Mouse (Mus musculus) megakaryocyte, adult 5-6 weeks (primary cell): ENCODE measurements around the gene Sec22c. TPM values are rescaled to one million over a fixed set of nuclear protein-coding genes. Genes with fewer than 3 reads are reported as not detected.

Source experiments
- ATAC-seq: 2 replicates; pipeline ENCODE4 v1.8.0; 2016; ENCODE audit warnings: mild to moderate bottlenecking, inconsistent platforms; ENCODE audit not compliant: poor library complexity, severe bottlenecking
- total RNA-seq, 2 experiments: library from RNA; stranded (forward) in 1 of 2; stranded (reverse) in 1 of 2; fragments of 153-499, 151-499 nt in 1 of 2; fragments of 221-1000, 200-1000 nt in 1 of 2; gene quantifications; 2 replicates each; pipeline versions ENCODE4 v1.2.3 to v1.2.4; 2015 to 2017

Sec22c gene
- total RNA-seq (2015), result 5.9 and 8.6 TPM in 2 replicates
- 4.4 and 5.2 TPM in 2 replicates for total RNA-seq (2017)

DNA sequence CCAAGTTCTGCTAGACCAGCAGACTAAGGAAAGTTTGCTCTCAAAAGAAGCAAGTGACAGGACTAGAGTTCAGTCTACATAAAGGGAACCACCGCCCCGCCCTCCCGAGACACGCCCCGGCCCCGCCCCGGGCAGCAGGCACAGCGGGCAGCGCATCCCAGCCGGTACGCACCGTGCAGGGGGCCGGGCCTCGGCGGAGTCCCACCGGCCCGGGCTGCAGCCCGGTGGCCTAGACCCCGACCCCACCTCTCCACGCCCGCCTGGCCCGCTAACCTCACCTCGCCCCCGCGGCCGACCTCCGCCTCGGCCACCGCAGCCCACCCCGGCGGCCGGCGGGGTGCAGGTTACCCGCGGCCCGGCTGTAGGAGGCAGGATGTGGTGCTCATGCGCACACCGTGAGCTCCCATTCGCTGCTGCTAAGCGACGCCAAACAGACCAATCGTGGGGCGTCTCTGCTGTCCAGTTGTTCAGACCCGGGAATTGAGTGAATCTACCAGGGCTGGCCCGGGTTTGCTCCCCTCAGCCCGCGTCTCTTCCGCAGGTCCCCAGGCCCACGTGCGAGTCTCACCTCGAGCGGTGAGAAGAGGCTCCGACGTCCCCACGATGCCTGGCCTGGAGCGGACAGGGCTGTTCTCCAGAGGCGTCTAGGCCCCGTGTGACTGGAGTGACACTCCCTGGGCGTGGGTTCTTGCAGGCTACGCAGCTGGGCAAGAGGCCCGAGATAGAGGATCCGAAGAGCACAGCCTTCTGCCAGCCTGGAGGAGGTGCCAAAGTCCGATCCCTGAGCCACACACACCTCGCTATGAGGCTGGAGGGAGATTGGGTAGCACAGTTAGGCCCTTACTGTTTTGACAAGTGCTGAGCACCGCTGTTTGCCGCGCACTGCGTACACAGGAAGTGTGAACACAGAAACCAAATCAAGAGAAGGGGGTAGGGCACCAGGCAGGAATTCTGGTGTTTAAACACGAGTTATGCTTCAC lies at the start of gene Sec22c:
Gene Sec22c, minus strand, starts transcription at position 845 of the 980 bp plus-strand sequence.
- ATAC-seq, result peak; percentile 69

GRCm38 (mm10) chr9:121754624-121755023 lies 49.3 kb upstream of the Sec22c start:
- no peak for ATAC-seq

DNA sequence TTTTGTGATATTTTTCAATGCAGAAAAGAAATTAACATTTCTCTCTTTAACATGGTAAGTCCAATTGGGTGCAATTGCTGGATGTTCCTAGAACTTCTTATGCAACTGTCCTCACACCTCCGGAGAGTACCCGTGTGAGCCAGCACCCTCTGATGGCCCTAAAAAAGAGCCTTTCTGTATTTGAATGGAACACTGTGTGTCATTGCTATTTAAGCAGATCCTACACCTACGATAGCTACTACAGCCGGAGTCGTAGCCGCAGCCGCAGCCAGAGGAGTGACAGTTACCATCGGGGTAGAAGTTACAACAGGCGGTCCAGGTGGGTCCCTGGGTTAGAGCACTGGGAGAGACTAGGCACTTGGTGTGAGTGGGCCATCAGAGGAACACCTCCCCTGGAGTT lies 47.5 kb upstream of the Sec22c start:
- ATAC-seq, result no peak

- no peak for ATAC-seq
Observed at GRCm38 (mm10) chr9:121744051-121744450, 38.8 kb upstream of the Sec22c start.

GRCm38 (mm10) chr9:121741168-121741567 lies 35.9 kb upstream of the Sec22c start:
- ATAC-seq, result no peak

DNA sequence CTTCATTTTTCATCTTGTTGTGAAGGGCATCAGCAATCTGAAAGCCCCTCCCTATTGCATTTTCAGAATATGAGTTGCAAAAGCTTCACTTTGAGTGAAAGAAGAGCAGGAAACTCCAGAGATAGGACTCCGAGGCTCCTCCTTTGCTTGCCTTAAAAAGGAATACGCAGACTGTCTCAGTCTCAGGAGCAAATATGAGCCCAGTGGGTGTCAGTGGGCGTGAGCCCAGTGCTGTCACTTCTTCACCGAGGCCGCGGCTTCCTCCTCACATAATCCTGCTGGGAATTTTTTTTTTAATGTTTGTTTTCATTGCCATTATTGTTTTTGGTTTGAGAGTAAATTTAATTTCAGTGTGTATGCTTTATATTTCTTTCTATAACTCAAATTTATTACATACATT lies 35.2 kb upstream of the Sec22c start:
- no peak for ATAC-seq

- ATAC-seq, result peak; percentile 34
Observed at GRCm38 (mm10) chr9:121719347-121720331, 14.3 kb upstream of the Sec22c start.

DNA sequence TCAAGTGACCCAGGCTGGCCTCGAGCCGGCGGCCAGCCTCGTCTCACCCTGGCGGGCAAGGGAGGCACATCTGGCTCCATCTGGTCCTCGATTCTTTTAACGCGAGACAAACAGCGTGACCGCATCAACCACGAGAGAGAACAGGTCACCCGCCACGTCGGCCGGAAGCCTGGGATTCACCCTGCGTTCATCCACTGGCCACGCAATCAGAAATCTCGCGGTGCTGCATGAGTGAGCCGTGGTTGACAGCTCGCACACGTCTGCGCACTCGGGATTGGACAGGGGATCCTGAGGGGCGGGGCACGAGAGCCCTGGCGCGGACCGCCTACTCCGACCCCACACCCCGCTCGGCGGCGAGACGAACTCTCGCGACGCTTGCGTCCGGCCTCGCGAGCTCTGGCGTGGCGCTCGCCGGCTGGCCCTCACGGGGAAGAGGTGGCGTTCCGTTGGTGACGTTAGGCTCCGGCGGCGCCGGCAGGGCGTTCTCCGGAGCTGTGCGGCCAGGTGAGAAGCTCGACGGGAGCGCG lies 13.6 kb upstream of the Sec22c start, which contains the start of gene Nktr:
Gene Nktr, plus strand, starts transcription at position 378 of the 527 bp plus-strand sequence.
- peak; percentile 92 for ATAC-seq

GRCm38 (mm10) chr9:121718070-121718705 lies 12.9 kb upstream of the Sec22c start:
- peak; percentile 20 for ATAC-seq

- no peak for ATAC-seq
Observed at GRCm38 (mm10) chr9:121717048-121717447, 11.8 kb upstream of the Sec22c start.

DNA sequence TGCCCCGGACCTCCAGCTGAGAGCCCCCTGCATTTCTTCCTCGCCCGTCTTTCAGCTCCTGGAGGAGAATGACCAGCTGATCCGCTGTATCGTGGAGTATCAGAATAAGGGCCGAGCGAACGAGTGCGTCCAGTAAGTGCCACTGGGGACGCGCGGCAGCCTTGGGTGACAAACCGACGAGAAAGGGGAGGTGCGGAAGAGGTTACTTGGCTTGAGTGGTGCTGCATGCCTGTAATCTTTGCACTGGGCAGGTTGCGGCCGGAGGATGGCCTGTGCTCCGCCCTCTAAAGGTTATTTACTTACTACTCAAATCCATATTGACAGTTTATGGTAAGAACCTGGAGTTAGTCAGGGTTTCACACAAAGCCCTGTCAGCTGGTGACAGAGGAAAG lies 5.3 kb upstream of the Sec22c start:
- peak; percentile 41 for ATAC-seq

GRCm38 (mm10) chr9:121709898-121710583 lies 4.8 kb upstream of the Sec22c start, which contains the start of gene Ss18l2:
Ss18l2 (plus strand) TSS chr9:121710329.
- ATAC-seq, result peak; percentile 85

DNA sequence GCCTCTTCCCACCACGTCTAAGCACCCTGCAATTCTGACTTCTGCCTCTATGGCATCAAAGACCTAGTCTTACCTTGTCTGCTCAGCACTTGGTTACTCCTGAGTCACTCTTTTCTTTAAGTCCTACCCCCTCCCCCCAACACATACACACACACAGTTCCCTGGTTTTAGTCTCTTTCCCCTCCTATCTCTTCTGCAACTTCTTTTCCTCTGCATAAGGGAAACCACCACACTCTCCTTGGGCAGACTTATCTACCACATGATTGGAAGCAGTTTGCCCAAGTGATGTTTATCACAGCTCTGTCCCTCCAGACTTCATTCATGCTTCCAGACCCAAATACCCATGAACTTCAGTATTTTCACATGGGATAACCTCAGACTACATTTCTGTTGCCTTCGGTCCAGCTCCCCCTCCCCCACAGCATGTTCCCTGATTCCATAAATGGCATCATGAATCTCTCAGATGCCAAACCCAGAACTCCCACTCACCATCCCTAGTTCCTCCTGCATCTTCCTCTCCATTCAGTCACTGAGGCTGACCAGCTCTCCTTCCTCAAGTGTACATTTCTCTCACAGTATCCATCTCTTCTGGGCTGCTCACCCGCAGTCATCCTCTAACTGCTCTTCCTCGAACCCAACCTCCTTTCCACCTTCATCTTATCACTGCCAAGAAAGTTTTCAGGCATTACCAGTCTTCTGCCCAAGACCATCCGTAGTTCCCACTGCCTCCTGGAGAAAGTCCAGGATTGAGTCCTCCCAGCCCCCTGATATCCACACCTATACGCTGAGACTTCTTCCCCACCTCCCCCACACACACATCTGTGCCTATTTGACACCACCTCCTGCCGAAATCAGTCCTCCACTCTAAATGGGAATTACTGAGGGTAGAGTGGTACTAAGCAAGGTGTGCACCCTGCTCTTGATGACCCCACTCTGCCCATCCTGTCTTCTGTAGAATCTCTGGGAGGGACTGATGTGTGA lies 3.5 kb upstream of the Sec22c start:
- ATAC-seq, result no peak

GRCm38 (mm10) chr9:121707801-121708200 lies 2.5 kb upstream of the Sec22c start:
- no peak for ATAC-seq

DNA sequence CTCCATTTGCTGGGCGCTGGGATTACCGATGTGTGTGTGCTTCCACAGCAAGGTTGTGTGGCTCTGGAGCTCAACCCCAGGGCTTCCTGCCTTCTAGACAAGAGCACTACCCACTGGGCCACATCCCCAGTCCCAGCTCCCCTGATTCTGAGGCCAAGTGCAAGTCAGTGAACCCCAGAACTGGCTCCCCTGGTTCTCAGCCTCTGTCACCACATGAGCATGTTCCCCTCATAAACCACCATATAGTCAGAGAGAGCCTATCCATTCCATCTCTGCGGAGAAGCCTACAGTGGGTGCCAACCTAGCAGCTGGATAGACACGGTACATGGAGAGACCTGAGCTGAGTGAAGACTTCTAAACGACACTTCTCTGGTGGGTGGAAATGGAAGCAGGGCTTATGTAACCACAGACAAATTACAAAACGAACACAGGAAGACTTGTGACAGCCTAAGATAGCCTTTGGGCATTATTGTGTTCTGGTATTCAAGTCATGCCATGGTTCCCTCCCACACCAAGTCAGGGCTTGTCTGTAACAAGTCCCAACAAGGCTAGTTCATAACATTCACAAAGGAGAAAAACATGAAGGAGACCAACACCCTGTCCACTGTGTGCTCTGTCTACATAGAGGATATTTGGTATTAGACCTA lies 862 bp upstream of the Sec22c start:
- peak; percentile 19 for ATAC-seq

- peak; percentile 8 for ATAC-seq
Observed at GRCm38 (mm10) chr9:121704261-121704645, 1.0 kb downstream of the Sec22c start.

- ATAC-seq, result peak; percentile 86
Observed at GRCm38 (mm10) chr9:121697150-121698049, 7.9 kb downstream of the Sec22c start.
